Mouse (Mus musculus): ENCODE measurements around the gene Nepn.
A peak's percentile ranks its signal among the peaks of the same experiment; 100 is the strongest.

Nepn gene

GRCm38 (mm10) chr10:52407526-52407925, 18.8 kb downstream of the Nepn start:
- DNase-seq = no peak

DNA sequence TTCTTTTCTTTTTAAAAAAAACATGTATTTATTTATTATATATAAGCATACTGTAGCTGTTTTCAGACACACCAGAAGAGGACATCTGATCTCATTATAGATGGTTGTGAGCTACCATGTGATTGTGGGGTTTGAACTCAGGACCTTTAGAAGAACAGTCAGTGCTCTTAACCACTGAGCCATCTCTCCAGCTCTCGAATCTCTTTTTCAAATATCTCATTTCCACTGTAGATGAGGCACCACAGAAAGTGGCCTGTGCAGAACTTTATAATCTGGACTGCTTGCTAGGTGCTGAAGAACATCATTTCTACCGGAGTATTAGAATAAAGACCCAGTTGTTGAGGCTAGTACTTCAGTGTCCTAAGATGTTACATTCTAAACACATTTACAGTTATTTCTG, 26.2 kb downstream of the Nepn start:
- DNase-seq = no peak

- DNase-seq = no peak
Observed at GRCm38 (mm10) chr10:52416458-52416857, 27.7 kb downstream of the Nepn start.

DNA sequence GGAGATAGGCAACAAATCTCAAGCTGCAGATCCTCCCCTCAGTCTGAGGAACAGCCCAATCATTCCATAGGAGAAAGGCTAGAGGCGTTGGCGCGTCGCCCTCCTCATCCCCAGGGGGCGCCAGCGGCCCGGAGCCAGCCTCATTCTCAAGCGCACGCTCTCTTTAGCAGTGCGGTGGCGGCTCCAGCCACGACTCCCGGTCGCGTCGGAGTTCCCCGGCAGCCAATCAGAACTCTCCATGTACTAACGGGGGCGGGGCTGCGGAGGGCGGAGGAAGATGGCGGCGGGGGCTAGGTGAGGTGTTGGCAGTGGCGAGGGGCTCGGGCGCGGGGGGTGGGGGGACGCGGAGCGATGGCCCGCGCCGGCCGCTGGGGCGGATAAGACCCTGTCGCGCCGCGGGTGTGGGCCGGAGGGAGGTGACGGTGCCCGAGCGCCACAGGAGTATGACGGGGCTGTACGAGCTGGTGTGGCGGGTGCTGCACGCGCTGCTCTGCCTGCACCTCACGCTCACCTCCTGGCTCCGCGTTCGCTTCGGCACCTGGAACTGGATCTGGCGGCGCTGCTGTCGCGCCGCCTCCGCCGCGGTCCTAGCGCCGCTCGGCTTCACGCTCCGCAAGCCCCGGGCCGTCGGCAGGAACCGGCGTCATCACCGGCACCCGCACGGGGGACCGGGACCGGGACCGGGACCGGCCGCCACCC, 28.7 kb downstream of the Nepn start, which contains the start of gene Nus1:
Nus1 (plus strand) TSS at position 249 of the 699 bp plus-strand sequence.
- DNase-seq = peak; percentile 97

GRCm38 (mm10) chr10:52417998-52418860, 29.5 kb downstream of the Nepn start:
- DNase-seq = no peak

DNA sequence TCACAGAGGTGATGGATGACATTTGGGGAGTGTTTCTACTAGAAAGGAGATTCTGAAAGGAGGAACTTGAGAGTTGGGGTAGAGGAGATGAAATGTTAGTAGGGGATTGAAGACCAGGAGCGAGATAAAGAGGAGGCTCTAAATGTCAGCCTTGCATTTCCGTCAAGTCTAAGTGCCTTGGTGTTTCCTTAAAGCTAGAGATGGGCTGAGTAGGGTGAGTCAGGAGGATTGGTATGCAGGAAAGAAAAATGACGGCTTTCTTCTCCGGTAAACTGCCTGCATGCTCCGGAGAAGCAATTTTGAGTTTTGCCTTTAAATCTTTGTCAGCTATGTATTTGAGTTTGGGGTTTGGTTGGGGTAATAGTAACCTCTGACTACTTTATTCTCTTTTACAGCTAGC, 30.2 kb downstream of the Nepn start:
- DNase-seq = no peak

GRCm38 (mm10) chr10:52419402-52419801, 30.6 kb downstream of the Nepn start:
- DNase-seq = no peak

GRCm38 (mm10) chr10:52420526-52420925, 31.8 kb downstream of the Nepn start:
- DNase-seq = no peak

GRCm38 (mm10) chr10:52421716-52422115, 32.9 kb downstream of the Nepn start:
- DNase-seq = no peak

DNA sequence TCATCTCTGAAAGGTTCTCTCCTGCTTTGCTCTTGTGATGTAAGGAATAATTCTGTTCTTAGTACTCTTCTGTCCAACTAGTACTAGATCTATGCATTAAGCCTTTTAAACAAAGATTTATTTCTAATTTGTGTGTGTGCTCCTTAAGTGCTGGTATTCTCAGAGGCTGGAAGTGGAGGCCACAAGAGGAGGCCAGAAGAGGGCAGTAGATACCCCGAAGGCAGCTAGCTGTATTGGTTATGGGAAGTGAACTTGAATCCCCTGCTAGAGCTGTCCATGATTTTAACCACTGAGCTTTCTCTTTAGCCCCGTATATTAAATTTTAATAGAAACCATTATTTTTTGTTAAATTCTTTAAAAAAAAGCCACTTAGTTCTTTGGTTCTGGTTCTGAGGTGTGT, 34.3 kb downstream of the Nepn start:
- peak; percentile 8 for DNase-seq

GRCm38 (mm10) chr10:52426314-52426980, 37.7 kb downstream of the Nepn start:
- no peak for DNase-seq

GRCm38 (mm10) chr10:52427634-52428415, 39.1 kb downstream of the Nepn start:
- no peak for DNase-seq

DNA sequence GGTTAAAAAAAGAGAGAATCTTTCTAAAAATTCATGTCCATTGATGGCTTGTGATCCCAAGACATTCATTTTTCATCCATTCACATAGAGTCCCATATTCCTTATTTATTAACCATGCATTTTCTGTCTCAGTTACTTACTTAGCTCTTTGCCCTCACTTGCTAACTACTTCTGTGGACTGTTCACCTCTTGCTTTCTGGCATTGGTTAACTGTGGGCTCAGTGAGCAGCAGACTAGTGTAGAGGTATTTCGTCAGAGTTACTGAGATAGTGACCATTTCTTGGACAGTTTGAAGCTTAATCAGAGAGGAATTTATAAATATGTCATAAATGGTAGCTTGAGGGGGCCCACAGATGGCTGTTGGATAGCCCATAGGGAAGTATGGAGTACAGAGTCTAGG, 42.2 kb downstream of the Nepn start:
- no peak for DNase-seq

GRCm38 (mm10) chr10:52434836-52435235, 46.1 kb downstream of the Nepn start:
- DNase-seq = no peak
